Mouse (Mus musculus) heart, embryonic 16.5 days (tissue): Measurements from ENCODE around the gene Atp10a. TPM values are rescaled to one million over a fixed set of nuclear protein-coding genes. Genes with fewer than 3 reads are reported as not detected.

ENCODE experiments used
- ATAC-seq: fragments of 200-750 bp; cut with Nextera tagmentation; replicated peaks from 2 replicates; pipeline ENCODE4 v1.8.0; 2017; ENCODE audit warnings: moderate number of reproducible peaks; ENCODE audit not compliant: insufficient read depth, low FRiP score; ENCODE audit errors: extremely low read depth
- H3K27ac ChIP-seq: fragments of 300-500 bp; sonication (generic); 2 replicates; pipeline ENCODE4 v1.5.1; 2014; ENCODE audit warnings: mild to moderate bottlenecking, low read length, control low read depth, moderate library complexity
- H3K27me3 ChIP-seq: fragments of 300-500 bp; sonication (generic); 2 replicates; pipeline ENCODE4 v1.6.1; 2014; ENCODE audit warnings: low read length, mixed read lengths; ENCODE audit not compliant: control insufficient read depth, insufficient read depth
- H3K36me3 ChIP-seq: fragments of 300-500 bp; sonication (generic); 2 replicates; pipeline ENCODE4 v1.6.1; 2014; ENCODE audit not compliant: control insufficient read depth, insufficient read depth
- H3K4me1 ChIP-seq: fragments of 300-500 bp; sonication (generic); 2 replicates; pipeline ENCODE4 v1.6.1; 2014; ENCODE audit warnings: low read length, mixed read lengths; ENCODE audit not compliant: control insufficient read depth, insufficient read depth
- H3K4me2 ChIP-seq: fragments of 300-500 bp; sonication (generic); 2 replicates; pipeline ENCODE4 v1.6.1; 2014; ENCODE audit warnings: low read depth, mild to moderate bottlenecking, control low read depth, low read length
- H3K4me3 ChIP-seq: fragments of 300-500 bp; sonication (generic); 2 replicates; pipeline ENCODE4 v1.5.1; 2014; ENCODE audit warnings: mild to moderate bottlenecking, control low read depth, low read length
- H3K9ac ChIP-seq: fragments of 300-500 bp; sonication (generic); 2 replicates; pipeline ENCODE4 v1.6.1; 2014; ENCODE audit warnings: low read length, control low read depth
- H3K9me3 ChIP-seq: fragments of 300-500 bp; sonication (generic); replicated peaks from 2 replicates; pipeline ENCODE4 v1.6.1; 2016; ENCODE audit warnings: low read length; ENCODE audit not compliant: control insufficient read depth
- WGBS: fragments of 180-500 bp; shearing (Covaris S2); extraction: QIAGEN DNeasy Blood & Tissue Kit; methylation state at CpG from one replicate; pipeline ENCODE4 v1.1.7; 2014; 5-methylcytosine and 5-hydroxymethylcytosine counted together
- polyA plus RNA-seq: library from polyadenylated mRNA; unstranded; fragments of >200 nt; fragmentation: Nextera tagmentation; extraction: Ambion mirVana; gene quantifications from 2 replicates; pipeline ENCODE4 v1.2.1, GENCODE M21; 2015

Atp10a gene
- polyA plus RNA-seq, 1 experiment from 2014 or later, result 1.9 TPM

GRCm38 (mm10) chr7:58677111-58677805 lies 21.3 kb downstream of the Atp10a start:
- H3K4me3 ChIP-seq, result no peak overlapping the region
- H3K4me2 ChIP-seq, result no peak overlapping the region
- H3K36me3 ChIP-seq, result no peaks in the 10 kb centered on the region
- no peak overlapping the region for H3K27ac ChIP-seq
- no peaks in the 10 kb centered on the region for H3K27me3 ChIP-seq
- no peak overlapping the region for H3K9ac ChIP-seq
- no peak for ATAC-seq
- no peaks in the 10 kb centered on the region for H3K9me3 ChIP-seq
- 51% methylated on average over 5 of the region's 5 CpGs for WGBS
- H3K4me1 ChIP-seq, result no peaks in the 10 kb centered on the region; the same call in 1 of the 2 replicates

DNA sequence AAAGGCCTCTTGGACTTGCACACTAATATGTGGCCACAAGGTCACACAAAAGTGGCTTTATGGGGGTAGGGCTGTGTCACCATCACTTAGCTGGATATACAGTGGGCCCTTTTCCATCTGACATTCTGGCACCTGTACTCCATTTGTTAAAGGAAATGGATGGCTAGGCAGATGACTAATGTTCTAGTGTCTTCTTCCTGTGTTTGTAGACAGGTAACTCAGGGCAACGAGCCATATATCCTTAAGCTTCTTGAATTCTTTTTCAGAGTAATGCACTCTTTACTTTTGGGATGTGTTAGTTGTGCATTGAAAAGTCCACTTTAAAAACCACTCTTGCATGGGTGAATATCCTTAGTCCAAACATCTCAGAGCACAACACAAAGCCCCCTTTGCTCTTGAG lies 30.0 kb downstream of the Atp10a start:
- no peaks in the 10 kb centered on the region for H3K27me3 ChIP-seq
- 82% methylated on average over 1 of the region's 1 CpGs for WGBS
- no peaks in the 10 kb centered on the region for H3K36me3 ChIP-seq
- H3K27ac ChIP-seq, result no peak overlapping the region
- no peaks in the 10 kb centered on the region for H3K9me3 ChIP-seq
- no peak overlapping the region for H3K9ac ChIP-seq
- H3K4me1 ChIP-seq, result no peaks in the 10 kb centered on the region
- H3K4me3 ChIP-seq, result no peak overlapping the region
- no peak for ATAC-seq
- H3K4me2 ChIP-seq, result no peak overlapping the region

- Histone ChIP-seq H3K9ac (no peak overlapping the region), H3K9me3 (no peaks in the 10 kb centered on the region), H3K27ac (no peak overlapping the region), H3K4me2 (no peak overlapping the region), H3K4me3 (no peak overlapping the region), H3K36me3 (no peaks in the 10 kb centered on the region), H3K4me1 (no peaks in the 10 kb centered on the region), H3K27me3 (no peaks in the 10 kb centered on the region)
- WGBS, result 43% methylated on average over 5 of the region's 5 CpGs
- no peak for ATAC-seq
Observed at GRCm38 (mm10) chr7:58686573-58686972, 30.6 kb downstream of the Atp10a start.

- no peaks in the 10 kb centered on the region for H3K27me3 ChIP-seq
Observed at GRCm38 (mm10) chr7:58686997-58687396, 31.0 kb downstream of the Atp10a start.

DNA sequence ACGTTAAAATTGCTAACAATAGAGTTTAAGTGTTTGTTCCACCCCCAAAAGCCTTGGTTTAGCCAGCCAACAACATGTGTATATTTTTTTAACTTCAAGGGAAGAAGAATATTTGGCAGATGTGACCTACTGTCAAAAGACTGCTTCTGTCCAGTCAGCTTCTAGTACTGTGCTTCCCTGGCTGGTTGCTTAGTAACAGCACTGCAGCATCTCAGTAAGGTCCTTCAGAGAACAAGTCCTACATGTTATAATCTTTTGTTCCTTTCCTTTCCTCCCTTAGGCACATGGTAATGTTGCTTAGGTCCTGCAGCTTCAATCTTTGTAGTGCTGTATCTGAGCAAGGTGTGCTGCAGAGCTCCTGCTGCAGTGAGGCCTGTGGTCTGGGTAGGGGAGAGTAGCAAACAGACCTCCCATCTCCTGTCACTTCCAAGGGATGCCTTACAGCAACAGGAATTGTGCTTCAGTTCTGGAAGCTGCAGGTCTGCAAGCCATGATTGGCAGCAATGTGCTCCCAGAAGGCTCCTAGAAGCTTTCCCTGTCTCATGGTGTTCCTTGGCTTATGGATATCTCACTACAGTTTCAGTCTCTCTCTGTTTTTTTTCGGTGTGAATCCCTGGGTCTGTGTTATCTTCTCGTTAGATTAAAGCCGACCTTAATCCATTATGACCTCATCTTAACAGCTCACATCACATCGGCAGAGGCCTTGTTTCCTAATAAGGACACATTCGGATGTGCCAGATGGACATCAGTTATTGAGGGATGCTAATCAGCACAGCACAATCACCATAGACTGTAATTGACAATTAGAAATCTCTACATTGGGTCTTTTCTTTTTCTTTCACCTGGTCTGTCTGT lies 34.3 kb downstream of the Atp10a start:
- H3K36me3 ChIP-seq, result no peaks in the 10 kb centered on the region
- no peak overlapping the region for H3K9ac ChIP-seq
- WGBS, result 50% methylated on average over 6 of the region's 6 CpGs
- peaks cover 11% of the 10 kb centered on the region for H3K4me1 ChIP-seq
- H3K27ac ChIP-seq, result no peak overlapping the region
- no peak overlapping the region for H3K4me2 ChIP-seq
- H3K9me3 ChIP-seq, result no peaks in the 10 kb centered on the region
- no peak overlapping the region for H3K4me3 ChIP-seq
- H3K27me3 ChIP-seq, result no peaks in the 10 kb centered on the region
- ATAC-seq, result no peak

More at GRCm38 (mm10) chr7:58686997-58687396, 31.0 kb downstream of the Atp10a start:
- H3K4me3 ChIP-seq, result no peak overlapping the region
- H3K4me2 ChIP-seq, result no peak overlapping the region
- 71% methylated on average over 2 of the region's 2 CpGs for WGBS
- ATAC-seq, result no peak
- no peak overlapping the region for H3K27ac ChIP-seq
- no peaks in the 10 kb centered on the region for H3K4me1 ChIP-seq
- no peaks in the 10 kb centered on the region for H3K9me3 ChIP-seq
- H3K9ac ChIP-seq, result no peak overlapping the region
- H3K36me3 ChIP-seq, result no peaks in the 10 kb centered on the region

DNA sequence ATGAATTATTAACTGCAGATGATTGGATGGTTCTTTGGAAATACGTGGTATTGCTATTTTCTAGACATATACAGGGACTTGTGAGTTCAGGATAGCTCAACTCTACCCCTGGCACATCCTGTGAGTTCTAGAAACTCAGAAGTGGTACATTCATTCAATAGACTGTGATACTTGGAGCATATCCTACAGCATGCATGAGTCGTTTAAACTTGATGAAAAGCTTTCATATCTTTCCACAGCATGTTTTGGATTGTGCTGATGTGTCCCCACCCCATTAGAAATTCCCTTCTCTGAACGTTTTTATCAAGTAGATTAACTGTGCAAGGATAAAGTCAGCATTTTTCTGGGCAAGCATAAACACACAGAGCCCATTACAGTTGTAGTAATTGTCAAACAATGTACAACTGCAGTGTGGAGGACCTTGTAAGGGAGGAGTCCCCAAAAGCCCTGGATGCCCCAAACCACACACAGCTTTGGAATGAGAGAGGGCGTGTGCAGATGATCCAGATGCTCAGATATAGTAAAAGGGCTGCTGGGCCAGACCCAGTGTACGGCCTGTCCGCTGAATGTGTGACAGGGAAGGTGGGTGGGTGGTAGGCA lies 35.1 kb downstream of the Atp10a start:
- 58% methylated on average over 6 of the region's 6 CpGs for WGBS
- no peaks in the 10 kb centered on the region for H3K27me3 ChIP-seq
- no peaks in the 10 kb centered on the region for H3K36me3 ChIP-seq
- no peak overlapping the region for H3K27ac ChIP-seq
- H3K4me1 ChIP-seq, result peaks cover 11% of the 10 kb centered on the region
- no peak overlapping the region for H3K4me2 ChIP-seq
- no peak overlapping the region for H3K9ac ChIP-seq
- no peak overlapping the region for H3K4me3 ChIP-seq
- no peaks in the 10 kb centered on the region for H3K9me3 ChIP-seq
- ATAC-seq, result no peak

GRCm38 (mm10) chr7:58692704-58693103 lies 36.7 kb downstream of the Atp10a start:
- H3K4me1 ChIP-seq, result peaks cover 11% of the 10 kb centered on the region
- H3K9me3 ChIP-seq, result no peaks in the 10 kb centered on the region
- no peak overlapping the region for H3K4me3 ChIP-seq
- ATAC-seq, result no peak
- H3K4me2 ChIP-seq, result no peak overlapping the region
- H3K9ac ChIP-seq, result no peak overlapping the region
- 67% methylated on average over 2 of the region's 2 CpGs for WGBS
- H3K27me3 ChIP-seq, result no peaks in the 10 kb centered on the region
- H3K36me3 ChIP-seq, result no peaks in the 10 kb centered on the region
- no peak overlapping the region for H3K27ac ChIP-seq

DNA sequence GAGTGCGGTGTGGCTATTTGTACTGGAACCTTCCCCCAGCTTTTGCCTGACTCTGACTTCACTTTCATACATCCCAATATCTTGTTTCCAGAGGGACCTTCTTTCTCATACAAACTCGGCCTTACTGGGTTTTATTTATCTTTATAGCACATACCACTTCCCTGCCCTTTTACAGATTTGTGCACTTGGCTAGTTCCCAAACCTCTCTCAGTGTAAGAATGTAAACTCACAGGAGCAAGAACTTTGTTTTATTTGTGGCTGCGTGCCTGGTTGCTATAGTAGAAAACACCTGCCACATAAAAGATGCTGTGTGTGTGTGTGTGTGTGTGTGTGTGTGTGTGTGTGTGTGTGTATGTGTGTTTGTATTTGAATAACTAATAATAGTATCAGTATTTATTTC lies 37.4 kb downstream of the Atp10a start:
- WGBS, result 37% methylated on average over 3 of the region's 3 CpGs
- H3K27ac ChIP-seq, result no peak overlapping the region
- ATAC-seq, result no peak

GRCm38 (mm10) chr7:58695661-58696060 lies 39.7 kb downstream of the Atp10a start:
- Histone ChIP-seq H3K4me1 (peaks cover 11% of the 10 kb centered on the region), H3K9ac (no peak overlapping the region), H3K27ac (no peak overlapping the region), H3K4me2 (no peak overlapping the region), H3K9me3 (no peaks in the 10 kb centered on the region), H3K36me3 (no peaks in the 10 kb centered on the region), H3K27me3 (no peaks in the 10 kb centered on the region), H3K4me3 (no peak overlapping the region)
- 79% methylated on average over 1 of the region's 1 CpGs for WGBS
- no peak for ATAC-seq

More for the DNA sequence above, 37.4 kb downstream of the Atp10a start:
- no peak overlapping the region for H3K4me3 ChIP-seq
- H3K4me1 ChIP-seq, result peaks cover 11% of the 10 kb centered on the region
- H3K9ac ChIP-seq, result no peak overlapping the region
- no peak overlapping the region for H3K4me2 ChIP-seq
- no peaks in the 10 kb centered on the region for H3K27me3 ChIP-seq
- H3K9me3 ChIP-seq, result no peaks in the 10 kb centered on the region
- H3K36me3 ChIP-seq, result no peaks in the 10 kb centered on the region
